Mouse (Mus musculus) heart, postnatal 0 days (tissue): ENCODE data around the gene Ccdc126.

Experiments
- CTCF ChIP-seq: IDR thresholded peaks from 2 replicates; pipeline ENCODE4 v1.5.1; 2016; ENCODE audit warnings: antibody characterized with exemption, control low read depth, low read depth
- EP300 ChIP-seq: IDR thresholded peaks from 2 replicates; pipeline ENCODE4 v1.6.1; 2016; ENCODE audit warnings: antibody characterized with exemption, low read depth

GRCm38 (mm10) chr6:49338566-49338965, 19.5 kb downstream of the Ccdc126 start:
- TF ChIP-seq CTCF (no peak), EP300 (no peak)
